Mouse (Mus musculus): ENCODE data around the gene Aif1l. TPM values are rescaled to one million over a fixed set of nuclear protein-coding genes. Genes with fewer than 3 reads are reported as not detected.

Aif1l gene
- polyA plus RNA-seq, 1 experiment from 2014 or later = 12.4 TPM

DNA sequence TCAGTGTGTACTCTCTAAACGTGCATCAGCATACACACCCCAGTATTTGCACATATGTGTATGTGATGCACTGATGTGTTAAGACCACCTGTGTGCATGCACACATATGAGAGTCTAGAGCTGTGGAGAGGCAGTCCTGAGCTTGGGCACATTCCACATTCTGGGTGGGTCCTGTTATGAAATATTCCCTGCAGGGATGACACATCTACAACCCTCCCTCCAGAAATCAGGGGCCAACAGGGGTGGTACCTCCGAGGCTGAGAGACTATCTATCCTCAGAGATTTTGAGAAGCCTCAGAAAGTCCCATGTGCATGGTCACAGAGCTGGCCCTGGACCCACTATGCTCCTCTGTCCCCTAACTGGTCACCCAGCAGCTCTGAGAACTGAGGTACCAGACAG lies 4.4 kb upstream of the Aif1l start:
- no peak overlapping the region for H3K4me2 ChIP-seq (ENCODE audit: low read depth, low read length)
- H3K36me3 ChIP-seq (ENCODE audit: control insufficient read depth, insufficient read depth, low read length) = no peaks in the 10 kb centered on the region
- H3K9ac ChIP-seq (ENCODE audit: low read length) = no peak overlapping the region
- no peak overlapping the region for H3K4me3 ChIP-seq (replicated peaks; ENCODE audit: low read length)
- 68% methylated on average over 2 of the region's 2 CpGs for WGBS
- ATAC-seq (ENCODE audit: insufficient read depth, low FRiP score) = no peak
- H3K27ac ChIP-seq (ENCODE audit: low read length) = no peak overlapping the region
- peaks cover 4% of the 10 kb centered on the region; the same call in 1 of the 2 replicates for H3K4me1 ChIP-seq (ENCODE audit: control insufficient read depth, insufficient read depth, low read length)
- H3K27me3 ChIP-seq (ENCODE audit: control insufficient read depth, insufficient read depth, low read length) = no peaks in the 10 kb centered on the region
- H3K9me3 ChIP-seq (replicated peaks; ENCODE audit: control insufficient read depth, low read length) = no peaks in the 10 kb centered on the region

DNA sequence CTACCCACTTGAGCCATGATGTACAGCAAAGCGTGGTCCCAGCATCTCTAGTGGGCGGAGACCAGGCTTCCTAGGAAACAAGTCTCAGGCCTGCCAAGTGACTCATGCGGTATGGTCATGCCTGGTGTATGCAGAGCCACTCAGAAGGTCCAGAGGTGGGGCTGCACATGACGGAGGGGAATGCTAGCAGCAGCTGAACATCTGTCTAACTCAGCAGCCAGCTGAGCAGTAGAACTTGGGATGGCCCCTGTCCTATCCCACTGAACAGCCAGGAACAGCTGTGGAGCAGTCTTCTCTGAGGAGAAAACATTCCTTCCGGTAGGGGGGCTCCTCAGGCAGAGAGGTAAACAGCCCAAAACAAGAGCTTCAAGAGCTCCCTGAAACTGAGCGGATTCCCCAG lies 1.5 kb upstream of the Aif1l start:
- H3K27me3 ChIP-seq (ENCODE audit: control insufficient read depth, insufficient read depth, low read length) = no peaks in the 10 kb centered on the region
- H3K4me2 ChIP-seq (ENCODE audit: low read depth, low read length) = no peak overlapping the region
- no peaks in the 10 kb centered on the region for H3K36me3 ChIP-seq (ENCODE audit: control insufficient read depth, insufficient read depth, low read length)
- peaks cover 8% of the 10 kb centered on the region; the same call in 1 of the 2 replicates for H3K4me1 ChIP-seq (ENCODE audit: control insufficient read depth, insufficient read depth, low read length)
- H3K27ac ChIP-seq (ENCODE audit: low read length) = no peak overlapping the region
- WGBS = 53% methylated on average over 6 of the region's 6 CpGs
- ATAC-seq (ENCODE audit: insufficient read depth, low FRiP score) = peak; percentile 74; the same call in 1 of the 2 replicates
- H3K4me3 ChIP-seq (replicated peaks; ENCODE audit: low read length) = no peak overlapping the region
- no peaks in the 10 kb centered on the region for H3K9me3 ChIP-seq (replicated peaks; ENCODE audit: control insufficient read depth, low read length)
- no peak overlapping the region for H3K9ac ChIP-seq (ENCODE audit: low read length)

DNA sequence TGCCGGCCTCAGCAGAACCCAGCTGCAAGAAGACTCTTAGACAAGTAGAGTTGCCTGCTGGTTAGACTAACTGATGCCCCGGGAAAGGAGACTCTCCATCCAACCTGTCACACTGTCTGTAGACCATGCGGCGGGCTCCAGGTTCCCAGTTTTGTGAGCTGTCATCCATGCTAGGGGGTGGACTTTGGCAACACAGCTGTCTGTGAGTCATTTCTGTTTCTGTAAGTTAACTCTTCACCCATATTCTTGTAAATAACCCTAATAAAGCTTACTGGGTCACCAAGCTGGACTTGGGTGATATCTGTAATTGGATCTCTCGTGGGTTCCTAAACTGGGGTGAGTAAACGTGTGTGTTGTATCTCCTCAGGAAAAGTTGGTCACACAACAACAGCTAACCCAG lies 1.1 kb upstream of the Aif1l start:
- Histone ChIP-seq H3K9me3 (replicated peaks; ENCODE audit: control insufficient read depth, low read length) (no peaks in the 10 kb centered on the region), H3K9ac (ENCODE audit: low read length) (no peak overlapping the region), H3K27ac (ENCODE audit: low read length) (no peak overlapping the region), H3K27me3 (ENCODE audit: control insufficient read depth, insufficient read depth, low read length) (no peaks in the 10 kb centered on the region), H3K4me1 (ENCODE audit: control insufficient read depth, insufficient read depth, low read length) (peaks cover 8% of the 10 kb centered on the region; the same call in 1 of the 2 replicates), H3K4me3 (replicated peaks; ENCODE audit: low read length) (no peak overlapping the region), H3K4me2 (ENCODE audit: low read depth, low read length) (no peak overlapping the region), H3K36me3 (ENCODE audit: control insufficient read depth, insufficient read depth, low read length) (no peaks in the 10 kb centered on the region)
- WGBS = 63% methylated on average over 6 of the region's 6 CpGs
- ATAC-seq (ENCODE audit: insufficient read depth, low FRiP score) = no peak

DNA sequence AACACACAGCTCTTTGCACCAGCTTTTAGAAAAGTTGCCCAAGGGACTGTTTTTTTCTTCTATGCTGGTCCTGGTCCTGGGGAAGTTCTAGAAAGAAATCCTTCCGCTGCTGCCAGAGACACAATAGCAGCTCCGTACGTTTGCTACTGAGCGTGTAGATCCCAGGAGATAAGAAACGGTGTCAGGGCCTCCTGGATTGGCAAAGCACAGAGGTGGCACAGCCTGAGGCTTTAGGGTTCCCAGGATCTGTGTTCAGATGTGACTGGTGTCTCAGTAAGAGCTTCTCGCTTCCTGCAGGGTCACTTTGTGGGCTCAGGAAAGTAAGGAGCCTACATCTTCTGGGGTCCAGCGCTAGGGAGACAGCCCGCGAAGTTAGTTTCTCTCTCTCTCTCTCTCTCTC lies 1.0 kb downstream of the Aif1l start:
- 31% methylated on average over 9 of the region's 9 CpGs for WGBS
- H3K9ac ChIP-seq (ENCODE audit: low read length) = peak overlapping the region; percentile 78; the same call in 1 of the 2 replicates
- no peaks in the 10 kb centered on the region for H3K36me3 ChIP-seq (ENCODE audit: control insufficient read depth, insufficient read depth, low read length)
- no peak overlapping the region for H3K27ac ChIP-seq (ENCODE audit: low read length)
- no peaks in the 10 kb centered on the region for H3K27me3 ChIP-seq (ENCODE audit: control insufficient read depth, insufficient read depth, low read length)
- peaks cover 8% of the 10 kb centered on the region; the same call in 1 of the 2 replicates for H3K4me1 ChIP-seq (ENCODE audit: control insufficient read depth, insufficient read depth, low read length)
- ATAC-seq (ENCODE audit: insufficient read depth, low FRiP score) = no peak
- peak overlapping the region; percentile 66 for H3K4me3 ChIP-seq (replicated peaks; ENCODE audit: low read length)
- H3K4me2 ChIP-seq (ENCODE audit: low read depth, low read length) = peak overlapping the region; percentile 100
- H3K9me3 ChIP-seq (replicated peaks; ENCODE audit: control insufficient read depth, low read length) = no peaks in the 10 kb centered on the region

GRCm38 (mm10) chr2:31952236-31952635 lies 2.3 kb downstream of the Aif1l start:
- H3K36me3 ChIP-seq (ENCODE audit: control insufficient read depth, insufficient read depth, low read length) = no peaks in the 10 kb centered on the region

DNA sequence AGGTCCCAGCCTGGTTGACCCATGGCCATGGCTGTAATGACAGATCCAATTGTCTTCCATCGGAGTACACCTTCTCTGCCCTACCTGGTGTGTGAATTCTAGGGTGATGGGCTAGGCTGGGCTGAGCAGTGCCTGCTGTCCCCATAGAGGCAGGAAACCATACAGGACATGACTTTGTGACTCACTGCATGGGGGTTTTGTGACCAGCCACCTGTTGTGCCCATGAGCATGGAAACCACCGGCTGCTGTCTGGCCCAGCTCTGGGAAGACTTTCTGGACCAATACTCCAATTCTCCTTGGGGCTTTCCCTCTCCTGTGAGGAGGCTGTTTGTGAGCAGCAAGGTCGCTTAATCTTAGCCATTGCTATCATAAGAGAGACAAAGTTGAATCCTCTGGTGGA lies 2.8 kb downstream of the Aif1l start:
- no peak overlapping the region for H3K4me3 ChIP-seq (replicated peaks; ENCODE audit: low read length)
- H3K27me3 ChIP-seq (ENCODE audit: control insufficient read depth, insufficient read depth, low read length) = no peaks in the 10 kb centered on the region
- H3K4me2 ChIP-seq (ENCODE audit: low read depth, low read length) = no peak overlapping the region
- no peak overlapping the region for H3K9ac ChIP-seq (ENCODE audit: low read length)
- H3K4me1 ChIP-seq (ENCODE audit: control insufficient read depth, insufficient read depth, low read length) = peaks cover 8% of the 10 kb centered on the region; the same call in 1 of the 2 replicates
- H3K9me3 ChIP-seq (replicated peaks; ENCODE audit: control insufficient read depth, low read length) = no peaks in the 10 kb centered on the region
- no peaks in the 10 kb centered on the region for H3K36me3 ChIP-seq (ENCODE audit: control insufficient read depth, insufficient read depth, low read length)
- 91% methylated on average over 3 of the region's 3 CpGs for WGBS
- no peak overlapping the region for H3K27ac ChIP-seq (ENCODE audit: low read length)
- ATAC-seq (ENCODE audit: insufficient read depth, low FRiP score) = no peak

More at GRCm38 (mm10) chr2:31952236-31952635, 2.3 kb downstream of the Aif1l start:
- ATAC-seq (ENCODE audit: insufficient read depth, low FRiP score) = no peak
- H3K27ac ChIP-seq (ENCODE audit: low read length) = no peak overlapping the region
- H3K9me3 ChIP-seq (replicated peaks; ENCODE audit: control insufficient read depth, low read length) = no peaks in the 10 kb centered on the region
- no peak overlapping the region for H3K4me2 ChIP-seq (ENCODE audit: low read depth, low read length)
- H3K9ac ChIP-seq (ENCODE audit: low read length) = no peak overlapping the region
- no peak overlapping the region for H3K4me3 ChIP-seq (replicated peaks; ENCODE audit: low read length)
- peaks cover 8% of the 10 kb centered on the region; the same call in 1 of the 2 replicates for H3K4me1 ChIP-seq (ENCODE audit: control insufficient read depth, insufficient read depth, low read length)
- WGBS = 89% methylated on average over 10 of the region's 10 CpGs
- no peaks in the 10 kb centered on the region for H3K27me3 ChIP-seq (ENCODE audit: control insufficient read depth, insufficient read depth, low read length)

GRCm38 (mm10) chr2:31953687-31954086 lies 3.7 kb downstream of the Aif1l start:
- no peak overlapping the region for H3K27ac ChIP-seq (ENCODE audit: low read length)
- no peak overlapping the region for H3K4me2 ChIP-seq (ENCODE audit: low read depth, low read length)
- no peaks in the 10 kb centered on the region for H3K9me3 ChIP-seq (replicated peaks; ENCODE audit: control insufficient read depth, low read length)
- ATAC-seq (ENCODE audit: insufficient read depth, low FRiP score) = no peak
- peaks cover 8% of the 10 kb centered on the region; the same call in 1 of the 2 replicates for H3K4me1 ChIP-seq (ENCODE audit: control insufficient read depth, insufficient read depth, low read length)
- H3K27me3 ChIP-seq (ENCODE audit: control insufficient read depth, insufficient read depth, low read length) = no peaks in the 10 kb centered on the region
- 67% methylated on average over 8 of the region's 8 CpGs for WGBS
- no peak overlapping the region for H3K9ac ChIP-seq (ENCODE audit: low read length)
- no peak overlapping the region for H3K4me3 ChIP-seq (replicated peaks; ENCODE audit: low read length)
- no peaks in the 10 kb centered on the region for H3K36me3 ChIP-seq (ENCODE audit: control insufficient read depth, insufficient read depth, low read length)

- 84% methylated on average over 9 of the region's 9 CpGs for WGBS
- ATAC-seq (ENCODE audit: insufficient read depth, low FRiP score) = no peak
- Histone ChIP-seq H3K4me1 (ENCODE audit: control insufficient read depth, insufficient read depth, low read length) (peaks cover 8% of the 10 kb centered on the region; the same call in 1 of the 2 replicates), H3K4me3 (replicated peaks; ENCODE audit: low read length) (no peak overlapping the region), H3K36me3 (ENCODE audit: control insufficient read depth, insufficient read depth, low read length) (no peaks in the 10 kb centered on the region), H3K27me3 (ENCODE audit: control insufficient read depth, insufficient read depth, low read length) (no peaks in the 10 kb centered on the region), H3K4me2 (ENCODE audit: low read depth, low read length) (no peak overlapping the region), H3K27ac (ENCODE audit: low read length) (no peak overlapping the region), H3K9me3 (replicated peaks; ENCODE audit: control insufficient read depth, low read length) (no peaks in the 10 kb centered on the region), H3K9ac (ENCODE audit: low read length) (no peak overlapping the region)
These were observed 4.8 kb downstream of the Aif1l start for GRCm38 (mm10) chr2:31954779-31955181.

GRCm38 (mm10) chr2:31955686-31956085 lies 5.7 kb downstream of the Aif1l start:
- H3K4me1 ChIP-seq (ENCODE audit: control insufficient read depth, insufficient read depth, low read length) = peaks cover 9% of the 10 kb centered on the region
- 76% methylated on average over 5 of the region's 5 CpGs for WGBS
- H3K27ac ChIP-seq (ENCODE audit: low read length) = no peak overlapping the region
- no peaks in the 10 kb centered on the region for H3K9me3 ChIP-seq (replicated peaks; ENCODE audit: control insufficient read depth, low read length)
- H3K4me3 ChIP-seq (replicated peaks; ENCODE audit: low read length) = no peak overlapping the region
- no peak for ATAC-seq (ENCODE audit: insufficient read depth, low FRiP score)
- H3K9ac ChIP-seq (ENCODE audit: low read length) = no peak overlapping the region
- H3K4me2 ChIP-seq (ENCODE audit: low read depth, low read length) = no peak overlapping the region
- no peaks in the 10 kb centered on the region for H3K36me3 ChIP-seq (ENCODE audit: control insufficient read depth, insufficient read depth, low read length)
- no peaks in the 10 kb centered on the region for H3K27me3 ChIP-seq (ENCODE audit: control insufficient read depth, insufficient read depth, low read length)

All from stomach, embryonic 16.5 days (tissue).